Mouse (Mus musculus): ENCODE measurements at regions not wholly inside any gene's neighbourhood (a gene's known extent, or its start where the extent isn't known, plus 50 kb on each side); places are given as distances from the start of the nearest gene placed in this dataset.

DNA sequence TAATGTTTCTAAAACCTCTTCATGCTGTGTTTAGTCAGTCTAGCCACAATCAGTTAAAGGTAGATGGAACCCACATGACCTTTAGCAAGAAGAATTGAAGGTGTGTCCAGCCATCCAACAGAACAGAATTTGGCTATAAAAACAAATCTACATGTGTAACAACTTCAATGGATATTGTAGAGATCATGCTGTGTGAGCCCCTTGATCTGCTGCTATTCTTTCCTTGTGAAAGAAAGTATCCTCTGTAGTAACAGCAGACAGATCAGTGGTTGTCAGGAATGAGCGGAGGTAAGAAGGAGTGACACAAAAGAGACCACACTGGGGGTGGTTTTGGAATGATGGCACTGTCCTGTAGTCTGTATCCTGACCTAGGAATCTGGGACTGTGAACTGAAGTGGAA, 156.3 kb downstream of the Gm12728 start:
- no peaks in the 10 kb centered on the region for H3K36me3 ChIP-seq (ENCODE audit: control insufficient read depth in 1 of 2, insufficient read depth in 2 of 2, low read length in 2 of 2)
- H3K9ac ChIP-seq (ENCODE audit: control insufficient read depth, low read depth, low read length, poor library complexity, severe bottlenecking): no peak overlapping the region
- H3K4me1 ChIP-seq (ENCODE audit: control insufficient read depth in 1 of 2, insufficient read depth in 2 of 2, low read length in 2 of 2): no peaks in the 10 kb centered on the region
- H3K9me3 ChIP-seq (replicated peaks; ENCODE audit: insufficient read depth, low read length): no peaks in the 10 kb centered on the region
- no peaks in the 10 kb centered on the region for H3K27me3 ChIP-seq (ENCODE audit: control insufficient read depth in 1 of 2, insufficient read depth in 2 of 2, low read length in 2 of 2)
- H3K4me3 ChIP-seq (ENCODE audit: control insufficient read depth in 1 of 2, insufficient read depth in 1 of 2, low read depth in 2 of 2, low read length in 2 of 2): no peak overlapping the region
- no peak for TF ChIP-seq ELF1 (IDR thresholded peaks at IDR 0.05; ENCODE audit: low read depth, low read length)
- TF ChIP-seq MXI1 (IDR thresholded peaks at IDR 0.05; ENCODE audit: low read depth, low read length): no peak
- TF ChIP-seq EP300 (IDR thresholded peaks at IDR 0.05; ENCODE audit: low read depth in 1 of 2, low read length in 2 of 2): no peak
- TF ChIP-seq E2F4 (IDR thresholded peaks at IDR 0.05; ENCODE audit: borderline replicate concordance, low read depth, low read length): no peak
- DNase-seq (ENCODE audit: low read depth, low spot score): no peak
- H3K27ac ChIP-seq (ENCODE audit: control insufficient read depth, low read depth, low read length): no peak overlapping the region
- no peaks in the 10 kb centered on the region for H3K79me2 ChIP-seq (ENCODE audit: control insufficient read depth, insufficient read depth, low read length, poor library complexity)

DNA sequence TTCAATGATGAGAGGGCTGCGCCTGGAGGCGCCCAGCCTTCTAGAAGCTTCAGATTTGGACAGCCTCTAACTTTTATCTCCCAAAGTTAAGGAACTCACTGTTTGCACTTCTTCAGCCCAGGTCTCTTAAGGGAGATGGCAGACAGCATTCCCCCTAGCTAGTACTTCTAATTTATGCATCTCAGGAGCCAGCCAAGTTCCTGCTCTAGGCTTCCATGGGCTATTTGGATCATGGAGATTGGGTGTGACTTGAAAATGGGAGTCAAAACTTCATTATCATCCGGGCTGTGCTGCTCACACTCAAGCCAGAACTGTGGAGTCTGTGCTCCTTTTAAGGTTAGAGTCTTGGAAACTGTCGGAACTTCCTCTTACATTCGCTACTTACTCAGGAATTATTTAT, 158.7 kb downstream of the Gm12728 start:
- Histone ChIP-seq H3K4me3 (ENCODE audit: control insufficient read depth in 1 of 2, insufficient read depth in 1 of 2, low read depth in 2 of 2, low read length in 2 of 2) (no peak overlapping the region), H3K36me3 (ENCODE audit: control insufficient read depth in 1 of 2, insufficient read depth in 2 of 2, low read length in 2 of 2) (no peaks in the 10 kb centered on the region), H3K27ac (ENCODE audit: control insufficient read depth, low read depth, low read length) (no peak overlapping the region), H3K9me3 (replicated peaks; ENCODE audit: insufficient read depth, low read length) (no peaks in the 10 kb centered on the region), H3K79me2 (ENCODE audit: control insufficient read depth, insufficient read depth, low read length, poor library complexity) (no peaks in the 10 kb centered on the region), H3K4me1 (ENCODE audit: control insufficient read depth in 1 of 2, insufficient read depth in 2 of 2, low read length in 2 of 2) (no peaks in the 10 kb centered on the region), H3K27me3 (ENCODE audit: control insufficient read depth in 1 of 2, insufficient read depth in 2 of 2, low read length in 2 of 2) (no peaks in the 10 kb centered on the region), H3K9ac (ENCODE audit: control insufficient read depth, low read depth, low read length, poor library complexity, severe bottlenecking) (no peak overlapping the region)
- DNase-seq (ENCODE audit: low read depth, low spot score): no peak
- no peak for TF ChIP-seq POLR2AphosphoS2 (IDR thresholded peaks at IDR 0.05; ENCODE audit: low read length)
- TF ChIP-seq USF2 (IDR thresholded peaks at IDR 0.05; ENCODE audit: borderline replicate concordance in 1 of 2, insufficient read depth in 1 of 2, low read depth in 1 of 2, low read length in 2 of 2): no peak
- TF ChIP-seq JUND (IDR thresholded peaks at IDR 0.05; ENCODE audit: low read depth, low read length): no peak
- TF ChIP-seq HCFC1 (IDR thresholded peaks at IDR 0.05; ENCODE audit: low read depth, low read length): no peak
- TF ChIP-seq RAD21 (IDR thresholded peaks at IDR 0.05; ENCODE audit: low read depth, low read length): no peak
- no peak for TF ChIP-seq MYC (IDR thresholded peaks at IDR 0.05; ENCODE audit: low read depth, low read length)
- no peak for TF ChIP-seq ETS1 (IDR thresholded peaks at IDR 0.05; ENCODE audit: low read depth, low read length)
- TF ChIP-seq E2F4 (IDR thresholded peaks at IDR 0.05; ENCODE audit: borderline replicate concordance, low read depth, low read length): no peak
- no peak for TF ChIP-seq TCF12 (IDR thresholded peaks at IDR 0.05; ENCODE audit: low read depth, low read length)
- TF ChIP-seq KAT2A (conservative IDR thresholded peaks at IDR 0.05; ENCODE audit: low read depth, low read length): no peak
- TF ChIP-seq MAZ (IDR thresholded peaks at IDR 0.05; ENCODE audit: low read depth, low read length): no peak
- no peak for TF ChIP-seq ZC3H11A (IDR thresholded peaks at IDR 0.05; ENCODE audit: low read depth, low read length)
- TF ChIP-seq BHLHE40 (IDR thresholded peaks at IDR 0.05; ENCODE audit: borderline replicate concordance, low read depth, low read length): no peak
- no peak for TF ChIP-seq NRF1 (IDR thresholded peaks at IDR 0.05; ENCODE audit: insufficient read depth, low read depth, low read length, poor library complexity, severe bottlenecking)
